Mouse (Mus musculus) liver, postnatal 0 days (tissue): ENCODE measurements around the gene Gm5617.
"Not testable (repeated sequence)": the region's sequence is repeated elsewhere in the genome, so short reads cannot be mapped to it uniquely, and the experiment has no call there.

Experiments
- CTCF ChIP-seq: sonication (generic); IDR thresholded peaks from 2 replicates; pipeline ENCODE4 v1.5.1; 2016; ENCODE audit warnings: antibody characterized with exemption, low read depth
- EP300 ChIP-seq: IDR thresholded peaks from 2 replicates; pipeline ENCODE4 v1.6.1; 2016; ENCODE audit warnings: antibody characterized with exemption, low read depth, mild to moderate bottlenecking

GRCm38 (mm10) chr9:48467471-48467870 is 27.8 kb upstream of the Gm5617 start:
- TF ChIP-seq EP300, CTCF: not testable (repeated sequence)
